Mouse (Mus musculus): Measurements from ENCODE around the gene Wfikkn2.
A peak's percentile ranks its signal among the peaks of the same experiment; 100 is the strongest.
"Not testable (repeated sequence)": the region's sequence is repeated elsewhere in the genome, so short reads cannot be mapped to it uniquely, and the experiment has no call there.

Gene Wfikkn2

DNA sequence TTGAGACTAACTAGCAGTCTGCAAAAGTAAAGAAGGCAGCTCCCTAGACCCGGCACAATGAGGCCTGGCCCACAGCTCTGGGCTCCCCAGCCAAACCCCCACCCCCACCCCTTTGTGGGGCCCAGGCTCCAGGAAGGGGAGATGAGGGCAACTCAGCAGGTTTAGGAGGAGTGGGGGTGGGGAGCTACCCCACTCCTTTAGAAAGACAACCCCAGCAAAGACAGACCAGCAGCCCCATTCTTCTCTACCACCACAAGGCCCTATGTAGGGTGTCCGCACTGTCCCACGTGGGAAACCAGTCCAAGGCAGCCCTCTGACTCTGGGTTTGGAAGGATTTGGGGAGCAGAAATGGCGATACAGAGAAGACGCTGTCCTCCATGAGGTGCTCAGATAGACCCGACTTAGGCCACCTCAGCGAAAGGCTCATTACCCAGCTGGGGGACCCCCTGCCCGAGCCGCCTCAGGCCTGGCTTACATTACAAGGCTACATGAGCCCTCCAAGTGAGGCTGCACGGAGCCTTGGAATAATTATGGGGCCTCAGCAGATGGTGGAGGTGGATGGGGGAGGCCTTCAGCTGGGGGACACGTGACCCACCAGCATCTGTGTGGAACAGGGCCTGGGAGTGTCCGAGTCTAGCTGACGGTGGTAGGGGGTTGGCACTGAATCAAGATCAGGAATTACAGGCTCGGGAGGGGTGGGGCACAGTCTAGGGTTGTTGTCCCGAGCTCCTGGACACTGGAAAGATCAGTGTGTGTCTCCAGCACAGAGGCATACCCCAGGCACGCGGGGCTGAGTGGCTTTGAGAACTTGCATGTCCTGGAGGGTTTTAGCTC, at the start of gene Wfikkn2:
TSS of gene Wfikkn2 (minus strand) at position 51 of the 834 bp plus-strand sequence.
- no peak for DNase-seq

DNA sequence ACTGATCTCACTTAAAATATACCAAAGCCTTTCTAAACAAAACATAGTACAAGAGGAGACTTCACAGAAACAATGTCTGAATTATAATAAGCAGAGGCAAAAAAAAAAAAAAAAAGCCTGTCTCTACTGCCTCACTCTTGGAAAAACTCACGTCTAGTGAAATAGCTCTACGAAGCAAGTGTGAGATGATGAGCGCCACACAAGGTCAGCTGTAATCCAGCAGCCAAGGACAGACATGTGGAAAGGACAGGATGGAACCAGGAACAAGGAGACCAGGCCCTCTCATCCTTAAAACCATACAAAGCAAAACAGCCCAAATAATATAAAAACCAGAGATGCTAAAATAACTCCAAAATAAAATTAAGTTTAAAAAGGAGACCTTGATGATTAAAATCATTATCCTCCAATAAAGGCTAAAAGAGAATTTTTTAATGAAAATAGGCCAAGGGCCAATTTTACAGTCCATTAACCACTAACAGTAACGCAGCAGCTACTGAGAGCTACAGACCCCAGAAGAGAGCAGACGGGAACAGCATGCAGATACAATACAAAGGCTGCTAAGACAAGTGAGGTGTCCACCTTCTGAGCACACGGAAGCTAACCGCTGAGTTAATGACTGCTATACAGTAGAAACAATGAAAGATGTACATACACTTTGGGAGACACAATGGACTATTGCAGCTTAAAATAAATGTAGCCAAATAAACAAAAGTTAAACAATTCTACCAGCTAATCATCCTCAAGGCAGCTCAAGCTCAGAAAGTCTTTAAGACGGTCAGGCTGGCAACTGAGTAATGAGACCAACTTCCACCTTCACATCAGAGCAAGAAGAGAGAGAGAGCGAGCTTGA, 49.4 kb upstream of the Wfikkn2 start:
- no peak for DNase-seq

DNA sequence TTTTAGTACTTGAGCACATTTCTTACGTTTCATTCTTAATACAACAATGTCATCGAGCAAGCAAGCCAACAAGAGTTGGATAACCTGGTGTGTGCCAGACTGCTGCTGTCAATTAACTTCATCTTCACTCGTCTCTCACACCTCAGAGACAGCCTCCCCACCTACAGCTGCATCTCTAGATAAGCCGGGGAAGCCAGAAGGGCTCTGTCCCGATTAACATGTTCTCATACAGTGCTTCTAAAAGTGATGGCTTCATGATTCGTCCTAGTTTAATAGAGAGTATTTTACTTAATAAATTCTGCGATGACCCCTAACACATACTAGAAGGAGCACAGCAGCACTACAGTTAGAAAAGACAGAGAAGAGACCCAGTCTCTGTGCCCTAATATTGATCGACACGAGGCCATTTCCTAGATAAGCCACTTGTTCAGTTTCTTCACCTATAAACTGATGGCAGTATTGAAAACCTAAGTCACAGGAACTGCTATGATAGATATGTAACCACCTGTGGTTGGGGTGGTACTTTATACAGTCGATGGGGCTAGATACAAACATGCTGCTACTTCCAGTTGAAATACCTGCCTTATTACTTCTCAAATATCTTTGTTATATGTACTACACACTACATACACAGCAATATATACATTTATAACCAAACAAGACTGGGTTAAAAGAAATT, 44.4 kb upstream of the Wfikkn2 start:
- DNase-seq = no peak

DNA sequence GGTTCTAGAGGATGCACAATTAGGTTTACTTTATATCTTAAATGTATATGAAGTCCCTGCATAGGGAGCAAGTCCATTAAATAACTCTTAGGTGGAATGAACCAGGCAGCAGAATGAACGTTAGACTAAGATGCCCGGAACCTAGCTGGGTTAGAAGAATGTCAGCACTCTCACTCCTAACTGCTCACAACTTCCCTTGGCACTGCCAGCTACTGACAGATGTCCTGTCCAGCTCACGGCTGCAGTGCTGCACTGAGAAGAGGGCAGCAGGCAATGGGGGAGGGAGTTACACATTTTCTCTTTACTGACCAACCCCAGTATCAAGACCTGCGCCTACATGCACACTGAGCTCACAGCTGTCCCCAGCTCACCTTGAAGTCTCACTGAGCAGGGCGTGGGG, 41.3 kb upstream of the Wfikkn2 start:
- no peak for DNase-seq

DNA sequence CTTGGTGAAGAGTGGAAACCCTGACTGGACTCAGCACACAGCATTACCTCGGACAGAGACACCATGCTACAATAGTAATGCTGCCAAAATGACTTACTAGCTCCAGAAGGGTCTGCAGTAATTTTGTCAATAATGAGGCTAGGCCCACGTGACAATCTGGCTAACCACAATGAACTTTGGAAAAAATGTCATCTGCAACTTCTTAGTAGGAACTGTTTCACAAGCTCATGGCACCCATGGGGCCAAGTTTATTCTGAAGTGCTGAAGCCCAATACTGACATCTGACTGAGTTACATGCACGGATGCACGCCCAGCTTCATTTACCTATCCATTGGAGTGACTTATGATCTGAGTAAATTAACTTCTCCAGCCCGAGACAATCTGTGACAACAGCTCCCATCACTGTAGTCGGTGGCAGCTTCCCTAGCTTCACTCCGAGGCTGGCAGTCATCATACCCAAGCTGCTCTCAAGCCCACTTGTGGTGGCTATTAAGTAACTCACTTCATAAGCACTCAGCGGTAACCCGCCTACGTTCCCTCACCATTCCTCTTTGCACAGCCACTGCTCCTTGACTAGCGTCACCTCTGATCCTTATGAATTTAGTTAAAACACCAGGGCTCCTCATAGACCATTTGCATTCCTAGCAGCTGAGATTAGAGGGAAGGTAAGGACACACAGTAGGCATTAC, 40.2 kb upstream of the Wfikkn2 start:
- no peak for DNase-seq

DNA sequence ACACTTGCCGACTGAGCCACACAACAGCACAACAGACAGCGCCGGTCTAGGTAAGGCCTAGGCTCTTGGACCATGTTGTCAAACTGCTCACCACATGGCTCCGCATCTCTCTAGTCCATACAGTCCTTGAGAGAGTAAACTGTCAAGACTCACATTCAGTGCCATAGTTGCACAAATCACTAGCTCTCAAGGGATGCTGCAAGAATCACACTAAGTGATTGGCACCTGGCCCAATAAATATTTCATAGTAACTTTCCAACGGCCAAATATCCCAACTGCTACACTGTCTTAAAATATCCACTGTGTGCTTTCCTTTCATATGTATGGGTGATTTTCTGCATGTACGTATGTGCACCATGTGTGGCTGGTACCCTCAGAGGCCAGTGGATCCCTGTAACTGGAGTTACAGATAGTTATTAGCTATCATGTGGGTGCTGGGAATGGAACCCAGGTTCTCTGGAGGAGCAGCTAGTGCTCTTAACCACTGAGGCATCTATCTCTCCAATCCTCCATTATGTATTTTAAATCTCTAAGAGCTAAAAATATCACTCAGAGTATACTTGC, 37.8 kb upstream of the Wfikkn2 start:
- DNase-seq = no peak

DNA sequence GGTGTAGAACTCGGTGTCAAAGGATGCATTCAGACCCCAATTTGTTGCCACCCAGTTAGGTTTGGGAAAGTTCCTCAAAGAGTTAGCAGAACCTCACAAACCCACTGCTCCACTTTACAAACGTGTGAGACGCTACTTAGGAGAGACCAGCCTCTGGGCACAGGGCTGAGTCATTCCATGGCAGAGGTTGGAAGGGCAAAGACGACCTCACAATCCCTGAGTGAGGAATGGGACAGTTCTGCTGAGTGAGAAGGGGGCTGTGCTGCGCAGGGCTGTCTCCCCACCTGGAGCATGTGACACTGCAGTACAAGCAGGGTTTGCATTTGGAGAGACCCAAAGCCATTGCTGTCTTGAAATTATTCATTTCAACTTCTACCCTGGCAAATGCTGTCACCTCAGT, 36.5 kb upstream of the Wfikkn2 start:
- DNase-seq = no peak

DNA sequence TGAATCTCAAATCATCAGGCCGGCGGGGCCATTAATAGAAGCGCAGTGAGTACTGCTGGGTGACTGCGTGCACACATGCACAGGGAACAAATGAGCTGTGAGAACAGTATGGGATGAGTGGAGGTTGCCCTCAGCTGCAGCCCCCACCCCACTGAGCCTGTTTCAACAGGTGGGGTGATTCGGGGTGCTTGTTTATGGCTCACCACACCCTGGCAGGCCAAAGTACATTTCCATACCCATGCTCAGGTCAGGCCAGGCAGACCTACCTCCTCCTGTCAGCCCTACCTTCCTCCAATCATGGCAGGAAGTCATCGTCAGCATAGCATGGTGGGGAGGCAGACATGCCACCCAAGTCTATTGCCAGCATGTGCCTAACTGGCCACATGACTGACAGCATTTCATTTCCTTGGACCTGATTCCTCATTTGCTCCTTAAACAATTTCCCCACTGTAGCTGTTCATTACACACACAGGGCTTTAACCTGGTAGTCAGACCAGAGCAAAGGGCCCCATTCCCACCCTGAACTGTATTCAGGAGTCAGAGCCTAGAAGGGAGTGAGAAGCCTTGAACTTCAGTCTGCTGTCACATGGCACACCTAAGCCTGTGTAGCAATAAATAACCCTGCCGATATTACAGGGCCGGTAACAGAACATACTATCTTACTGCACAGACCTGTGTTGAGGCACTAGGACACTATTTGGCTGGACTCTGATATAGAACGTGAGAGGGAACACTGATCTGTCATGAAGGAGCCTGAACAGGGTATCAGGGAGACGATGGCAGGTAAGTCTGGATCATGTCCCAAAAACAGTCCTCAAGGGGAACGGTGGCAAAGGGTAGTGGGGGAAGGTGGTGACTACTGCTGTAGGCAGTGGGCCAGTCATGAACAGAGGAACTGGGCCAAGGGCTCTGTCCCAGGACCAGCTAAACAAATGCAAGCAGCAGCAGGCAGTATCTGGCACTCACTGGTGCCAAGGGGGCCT, 35.7 kb upstream of the Wfikkn2 start, which contains the start of gene Gm21885:
TSS of gene Gm21885 (plus strand) at position 675 of the 983 bp plus-strand sequence.
- no peak for DNase-seq

DNA sequence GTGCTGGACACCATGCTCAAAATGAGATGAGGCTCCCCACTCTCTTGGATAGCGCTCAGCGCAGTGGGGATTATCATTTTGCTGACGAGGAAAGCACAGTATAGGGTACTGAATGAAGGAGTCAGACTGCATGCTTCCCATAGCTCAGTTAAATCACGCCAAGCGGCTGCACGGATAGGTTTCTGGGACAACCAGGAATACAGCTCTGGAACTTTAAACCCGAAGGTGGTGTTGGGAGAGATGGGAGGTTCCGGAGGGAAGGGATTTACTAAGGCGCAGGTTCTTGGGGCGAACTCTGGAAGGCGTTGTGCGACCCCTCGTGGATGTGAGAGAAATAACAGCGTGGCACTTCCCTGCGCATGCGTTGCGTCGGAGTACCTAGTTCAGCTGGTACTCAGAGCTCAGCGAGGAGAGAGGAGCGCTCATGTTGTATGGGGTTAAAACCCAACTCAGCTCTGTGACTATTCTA, 31.1 kb upstream of the Wfikkn2 start:
- DNase-seq = peak; percentile 77

DNA sequence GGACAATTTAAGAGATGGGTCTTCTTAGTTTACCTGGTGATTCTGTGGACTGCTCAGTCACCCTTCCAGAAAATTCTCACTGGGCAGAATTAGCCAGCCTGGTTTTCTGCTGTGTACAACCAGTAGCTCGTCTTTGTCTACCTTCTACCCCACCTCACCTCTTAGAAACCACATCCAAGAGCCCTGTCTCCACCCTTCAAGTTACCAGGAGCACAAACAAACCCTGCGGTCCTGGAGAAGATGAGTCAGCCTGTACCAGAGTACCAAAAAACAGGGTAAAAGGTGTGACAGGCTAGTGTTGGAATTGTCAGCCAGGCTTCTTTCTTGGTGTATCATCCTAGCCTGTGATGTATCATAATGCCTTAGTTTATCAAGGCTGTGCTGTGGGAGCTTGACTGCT, 29.9 kb upstream of the Wfikkn2 start:
- no peak for DNase-seq

DNA sequence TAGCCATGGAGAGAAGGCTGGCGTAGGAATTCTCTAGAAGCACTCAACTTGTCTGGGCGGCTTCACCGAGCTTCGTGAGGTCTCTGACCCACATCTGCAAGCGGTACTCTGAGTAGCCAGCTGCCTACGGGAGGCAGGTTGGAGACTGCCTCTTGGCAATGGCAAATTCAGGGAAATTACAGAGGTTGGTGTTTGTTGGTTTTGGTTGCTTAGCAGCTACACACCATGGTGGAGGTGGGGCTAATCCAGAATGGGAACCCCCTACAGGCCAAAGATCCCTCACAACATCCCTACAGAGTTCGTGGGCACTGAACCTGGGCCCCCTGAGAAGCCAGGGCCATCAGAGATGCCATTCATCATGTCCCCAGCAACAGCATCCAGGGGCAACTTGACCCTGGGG, 29.4 kb upstream of the Wfikkn2 start:
- no peak for DNase-seq

DNA sequence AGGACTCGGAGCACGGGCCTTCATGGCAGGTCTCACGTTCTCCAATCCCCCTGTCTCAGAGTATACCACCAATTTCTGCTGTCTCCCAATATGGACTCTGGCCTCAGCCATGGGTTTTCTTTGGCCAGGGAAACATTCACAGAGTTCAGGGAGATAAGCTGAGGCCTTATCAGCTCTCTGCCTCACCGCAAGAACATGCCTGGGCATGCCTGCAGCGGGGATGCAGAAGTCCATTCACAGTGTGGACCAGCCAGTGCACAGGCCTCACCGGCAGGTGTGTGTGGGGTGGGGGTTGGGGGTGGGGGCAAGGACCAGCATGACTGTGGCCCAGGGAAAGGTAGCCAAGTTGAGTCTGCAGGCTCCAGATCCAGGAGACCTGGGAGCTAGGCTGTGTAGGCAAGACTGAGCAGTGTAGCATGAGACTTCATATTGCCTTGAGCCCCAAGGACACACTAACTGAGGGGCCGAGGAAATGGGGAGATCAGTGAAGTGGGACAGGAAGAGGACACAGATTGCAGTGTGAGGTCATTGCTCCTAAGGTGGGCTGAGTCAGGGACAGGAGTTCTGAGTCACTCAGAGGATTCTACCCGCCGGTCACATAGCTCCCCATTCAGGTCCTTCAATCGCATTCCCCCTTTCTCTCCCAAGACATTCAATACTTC, 28.5 kb upstream of the Wfikkn2 start:
- DNase-seq = no peak

DNA sequence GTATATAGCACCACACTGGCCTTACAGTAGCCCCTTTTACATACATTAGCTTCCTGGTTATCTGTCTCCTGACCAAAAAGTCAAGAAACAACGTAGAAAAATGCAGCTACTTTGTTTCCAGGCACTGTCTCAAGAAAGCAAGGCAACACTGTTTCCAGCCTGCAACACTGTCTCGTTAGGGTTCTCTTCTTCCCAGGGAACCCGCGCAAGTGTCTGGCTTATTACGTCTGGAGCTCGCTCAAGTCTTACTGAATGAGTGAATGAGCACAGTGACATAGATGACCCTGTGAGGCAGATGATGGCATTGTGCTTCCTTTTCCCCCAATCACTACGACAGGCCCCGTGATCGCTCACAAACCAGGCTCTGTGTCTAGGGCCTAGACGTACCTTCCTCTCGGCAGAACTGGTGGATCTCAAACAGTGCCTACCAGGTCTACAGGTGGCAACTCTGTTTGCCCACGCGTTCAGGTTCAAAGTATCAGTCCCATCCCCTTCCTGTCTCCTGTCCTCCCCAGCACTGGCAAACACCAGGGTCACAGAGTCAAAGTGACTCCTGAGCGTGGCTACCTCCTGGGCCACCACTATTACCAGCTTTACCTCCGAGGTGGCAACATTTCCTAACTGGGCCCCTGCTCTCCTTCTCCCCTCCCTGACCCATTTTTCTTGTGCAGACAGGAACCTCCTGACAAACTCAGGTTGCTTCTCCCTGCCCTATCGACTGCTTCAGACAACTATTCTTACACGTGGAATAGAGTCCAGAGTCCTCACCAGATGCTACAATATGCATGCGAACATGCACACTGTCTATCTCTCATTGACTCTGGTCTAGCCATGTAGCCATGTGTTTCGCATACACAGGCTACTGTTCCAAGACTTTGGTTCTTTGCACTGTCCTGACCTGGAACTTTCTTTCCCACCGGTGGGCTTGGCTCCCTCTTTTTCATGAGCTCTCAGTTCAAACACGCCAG, 27.4 kb upstream of the Wfikkn2 start:
- DNase-seq = no peak

DNA sequence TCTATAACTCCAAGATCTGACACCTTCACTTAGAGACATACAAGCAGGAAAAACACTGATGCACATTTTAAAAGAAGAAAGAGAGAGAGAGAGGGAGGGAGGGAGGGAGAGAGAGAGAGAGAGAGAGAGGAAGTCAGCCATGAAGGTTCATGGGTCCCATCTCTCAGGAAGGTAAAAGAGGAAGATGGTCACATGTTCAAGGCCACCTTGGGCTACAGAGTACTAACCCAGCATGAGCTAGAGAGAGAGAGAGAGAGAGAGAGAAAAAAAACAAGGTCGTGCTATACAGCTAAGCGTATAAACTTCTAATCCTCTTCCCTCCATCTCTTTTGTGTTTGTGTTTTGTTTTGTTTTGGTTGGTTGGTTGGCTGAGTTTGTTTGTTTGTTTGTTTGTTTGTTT, 25.2 kb upstream of the Wfikkn2 start:
- DNase-seq = no peak

DNA sequence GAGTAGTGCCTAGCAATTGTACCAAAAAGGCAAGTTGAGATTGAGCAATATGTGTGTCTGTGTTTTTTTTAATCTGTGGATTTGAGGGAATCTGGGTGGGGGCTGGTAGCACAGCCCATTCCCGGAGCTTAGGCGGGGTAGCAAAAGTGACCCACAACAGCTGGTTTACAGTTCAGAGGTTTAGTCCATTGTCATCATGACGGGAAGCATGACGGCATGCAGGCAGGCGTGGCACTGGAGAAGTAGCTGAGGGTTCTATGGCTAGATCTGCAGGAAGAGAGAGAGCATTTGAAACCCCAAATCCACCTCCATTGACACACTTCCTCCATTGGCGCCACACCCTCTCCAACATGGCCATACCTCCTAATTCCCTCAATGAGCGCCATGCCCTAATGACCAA, 24.1 kb upstream of the Wfikkn2 start:
- no peak for DNase-seq

DNA sequence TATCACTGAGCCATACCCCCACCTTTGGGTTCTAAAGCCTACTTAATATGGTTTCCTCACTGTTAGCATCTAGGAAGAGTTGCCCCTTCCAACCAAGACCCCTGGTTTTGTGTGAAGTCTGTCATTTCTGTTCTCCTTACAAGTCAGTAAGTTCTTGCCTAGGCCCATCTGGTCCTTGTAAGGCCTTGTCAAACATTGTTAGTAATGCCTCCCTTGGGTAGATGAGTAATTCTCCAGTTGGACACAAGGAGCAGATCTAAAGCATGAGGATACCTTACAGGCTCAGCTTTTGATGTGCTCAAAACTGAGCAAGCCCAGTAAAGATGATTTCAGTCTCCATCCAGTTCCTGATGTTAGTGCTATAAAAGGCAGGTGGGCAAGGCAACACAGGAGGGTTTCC, 23.0 kb upstream of the Wfikkn2 start:
- DNase-seq = no peak

DNA sequence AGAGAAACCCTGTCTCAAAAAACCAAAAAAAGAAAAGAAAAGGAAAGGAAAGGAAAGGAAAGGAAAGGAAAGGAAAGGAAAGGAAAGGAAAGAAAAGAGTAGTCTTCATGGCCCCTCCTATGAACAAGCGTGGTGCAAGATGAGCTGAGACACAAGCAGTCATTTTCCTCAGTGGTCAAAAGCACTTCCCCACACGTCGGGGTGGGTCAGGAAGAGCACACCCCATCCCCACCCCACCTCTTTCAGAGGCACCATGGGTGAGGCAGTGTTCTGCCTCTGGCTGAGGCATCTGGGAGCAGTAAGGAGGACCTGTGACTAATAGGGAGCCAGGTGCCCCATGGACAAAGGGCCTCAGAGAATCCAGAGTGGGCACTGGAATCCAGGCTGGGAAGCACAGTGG, 20.4 kb upstream of the Wfikkn2 start:
- DNase-seq = not testable (repeated sequence)

DNA sequence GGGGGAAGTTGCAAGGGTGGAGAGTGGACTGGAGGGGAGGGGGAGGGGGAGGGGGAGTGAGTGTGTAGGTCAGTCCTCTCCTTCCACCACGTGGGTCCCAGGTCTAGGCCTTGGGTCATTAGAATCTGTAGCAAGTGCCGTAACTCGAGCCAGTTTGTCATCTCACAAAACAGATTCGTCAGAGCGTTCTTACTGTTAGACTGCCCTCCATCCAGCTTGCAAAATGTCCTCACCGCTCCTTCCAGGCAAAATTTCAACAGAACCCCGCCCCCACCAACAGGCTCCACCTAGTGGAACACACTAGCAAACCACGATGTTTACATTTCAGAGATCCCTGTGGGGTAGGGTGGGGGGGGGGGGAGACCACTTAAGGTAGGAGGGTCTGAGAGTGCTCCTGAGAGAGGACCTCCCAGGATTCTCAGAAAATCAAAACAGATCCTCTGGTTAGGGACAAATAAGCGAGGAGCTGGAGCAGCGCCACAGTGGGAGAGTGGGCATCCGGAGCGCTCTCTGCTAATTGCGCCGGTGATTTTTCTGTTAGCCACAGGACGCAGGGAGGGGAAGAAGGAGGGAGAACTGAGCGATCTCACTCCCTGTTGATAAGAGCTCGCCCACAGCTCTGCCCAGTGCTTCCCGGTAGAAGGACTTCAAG, 19.5 kb upstream of the Wfikkn2 start:
- DNase-seq = no peak
